Mouse (Mus musculus): ENCODE measurements at regions not wholly inside any gene's neighbourhood (a gene's known extent, or its start where the extent isn't known, plus 50 kb on each side); places are given as distances from the start of the nearest gene placed in this dataset.

DNA sequence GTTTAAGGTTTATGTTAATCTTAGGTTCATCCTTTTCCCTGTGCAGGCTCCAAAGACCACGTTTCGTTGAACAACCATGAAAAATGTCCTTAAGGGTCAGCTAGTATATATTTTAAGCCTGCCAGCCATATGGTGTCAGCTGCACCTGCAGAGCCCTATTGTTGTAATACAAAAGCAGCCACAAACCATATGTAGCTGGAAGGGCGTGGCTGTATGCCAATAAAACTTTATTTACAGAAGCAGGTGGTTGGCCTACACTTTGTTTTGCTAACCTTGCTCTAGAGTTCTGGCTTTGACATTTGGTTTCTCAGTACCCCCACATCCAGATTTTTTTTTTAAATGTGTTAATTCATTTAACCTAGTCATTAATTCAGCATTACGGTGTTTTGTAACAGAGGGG, 711.1 kb upstream of the Car8 start:
- DNase-seq, result no peak

GRCm38 (mm10) chr4:8949537-8949936, 710.7 kb upstream of the Car8 start:
- no peak for DNase-seq

GRCm38 (mm10) chr4:8945116-8945515, 706.3 kb upstream of the Car8 start:
- no peak for DNase-seq

DNA sequence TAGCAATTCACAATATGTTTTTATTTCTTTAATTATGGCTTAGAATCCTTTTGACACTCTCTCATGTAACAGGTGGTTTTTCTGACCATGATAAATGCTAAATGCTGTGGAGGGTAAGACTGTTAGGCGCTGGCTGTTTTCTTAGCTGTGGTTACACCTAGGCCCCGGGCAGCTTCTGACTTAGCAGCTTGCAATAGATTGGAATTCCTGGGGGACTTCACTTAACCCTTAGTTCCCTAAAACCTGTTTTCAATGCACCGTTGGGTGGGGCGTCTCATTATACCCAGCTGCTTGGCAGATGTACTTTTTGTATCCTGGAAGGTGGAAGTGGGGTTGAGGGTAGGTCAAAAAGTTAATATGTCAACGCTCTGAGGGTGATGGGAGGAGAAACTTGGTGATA, 704.2 kb upstream of the Car8 start:
- DNase-seq, result no peak

GRCm38 (mm10) chr4:8938948-8939411, 700.1 kb upstream of the Car8 start:
- no peak for DNase-seq

DNA sequence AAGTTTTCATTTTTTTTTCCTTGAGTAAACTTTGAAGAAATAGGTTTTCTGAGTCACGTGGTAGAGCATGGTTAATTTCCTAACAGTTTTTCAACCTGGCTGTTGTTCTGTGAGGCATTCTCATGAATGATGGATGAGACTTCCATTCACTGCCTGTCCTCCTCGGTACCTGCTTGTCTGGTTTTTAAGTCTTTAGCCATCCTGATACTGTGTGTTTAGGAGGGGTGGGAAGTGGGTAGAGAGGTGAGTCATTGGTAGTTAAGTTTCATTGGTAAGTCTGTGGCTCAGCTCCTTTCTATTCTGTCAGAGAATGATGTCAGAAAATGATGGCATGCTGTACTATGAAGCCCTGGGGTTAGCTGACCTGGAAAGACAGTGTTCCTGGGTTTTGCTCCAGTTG, 697.1 kb upstream of the Car8 start:
- DNase-seq, result no peak

DNA sequence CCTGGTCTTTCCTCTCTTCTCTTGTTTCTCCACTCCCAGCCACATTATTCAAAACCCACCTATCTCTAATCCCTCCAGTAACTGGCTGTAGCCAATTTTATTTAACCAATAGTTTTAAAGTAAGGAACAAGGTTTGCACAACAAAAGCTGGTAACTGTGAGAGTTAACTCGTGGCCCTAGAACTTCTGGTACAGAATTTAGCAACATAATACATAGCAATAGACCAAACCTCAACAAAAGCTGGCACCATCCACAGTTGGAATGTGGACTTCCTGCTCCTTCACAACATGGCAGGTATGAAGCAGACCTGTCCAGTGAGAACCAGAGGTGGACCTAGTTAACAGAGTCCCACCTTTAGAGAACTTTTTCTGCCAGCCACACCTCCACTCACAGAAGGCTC, 695.7 kb upstream of the Car8 start:
- DNase-seq, result no peak

DNA sequence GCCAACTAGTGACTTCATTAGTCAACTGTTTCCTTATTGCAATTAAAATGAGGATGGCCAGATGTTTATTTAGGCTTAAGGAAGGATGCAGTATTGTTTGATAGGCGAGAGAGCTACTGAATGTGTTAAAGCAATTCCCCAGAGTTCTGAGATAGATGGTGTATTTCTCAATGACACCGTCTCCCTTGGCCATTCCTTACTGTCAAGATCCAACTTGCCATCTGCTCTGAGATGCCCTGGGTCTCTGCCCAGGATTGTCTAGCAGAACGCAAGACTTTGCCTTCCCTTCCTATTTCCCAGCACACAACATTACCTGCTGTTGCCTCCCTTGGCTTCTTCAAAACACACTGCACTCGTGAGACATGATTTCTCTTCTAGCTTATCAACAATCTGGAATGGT, 690.5 kb upstream of the Car8 start:
- peak; percentile 66 to 70 for DNase-seq

DNA sequence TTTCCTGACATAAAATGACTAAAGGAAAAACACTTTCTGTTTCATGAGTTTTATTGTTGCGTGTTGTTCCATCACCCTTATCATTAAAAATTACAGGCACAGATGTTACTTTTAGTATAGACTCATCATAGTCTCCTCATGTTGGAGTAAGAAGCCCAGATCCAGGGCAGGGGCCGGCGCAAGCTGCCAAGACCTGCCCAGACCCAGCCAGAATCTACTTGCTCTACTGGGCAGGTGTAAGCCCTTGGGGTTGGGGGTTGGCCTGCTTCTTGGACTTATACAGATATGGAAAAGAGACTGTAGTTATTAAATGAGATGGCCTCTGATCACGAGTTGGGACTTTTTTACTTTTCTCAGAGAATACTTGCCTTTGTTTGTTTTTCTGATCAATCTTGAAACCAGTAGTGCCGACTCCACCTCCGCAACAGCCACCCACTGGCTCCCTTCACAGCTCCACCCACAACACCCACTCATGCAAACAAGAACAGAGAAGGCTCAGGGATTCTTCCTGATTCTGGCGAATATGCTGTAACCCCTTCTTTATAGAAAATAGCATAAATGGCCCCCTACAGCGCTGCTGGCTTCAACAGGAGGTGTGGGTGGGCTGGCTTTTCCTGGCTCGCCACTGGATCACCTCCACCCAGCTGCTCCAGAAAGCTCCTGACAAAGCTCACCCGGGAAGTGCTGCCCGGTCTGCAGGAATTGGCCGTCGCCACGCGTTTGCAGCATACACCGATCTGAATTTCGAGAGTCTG, 689.9 kb upstream of the Car8 start:
- DNase-seq, result peak in 1 of 2 experiments; percentile 28

GRCm38 (mm10) chr4:8927276-8927906, 688.5 kb upstream of the Car8 start:
- DNase-seq, result no peak

GRCm38 (mm10) chr4:8926642-8927275, 687.9 kb upstream of the Car8 start:
- DNase-seq, result no peak

GRCm38 (mm10) chr4:8922695-8923363, 684.0 kb upstream of the Car8 start:
- DNase-seq, result no peak

GRCm38 (mm10) chr4:8921477-8922385, 682.9 kb upstream of the Car8 start:
- no peak for DNase-seq

DNA sequence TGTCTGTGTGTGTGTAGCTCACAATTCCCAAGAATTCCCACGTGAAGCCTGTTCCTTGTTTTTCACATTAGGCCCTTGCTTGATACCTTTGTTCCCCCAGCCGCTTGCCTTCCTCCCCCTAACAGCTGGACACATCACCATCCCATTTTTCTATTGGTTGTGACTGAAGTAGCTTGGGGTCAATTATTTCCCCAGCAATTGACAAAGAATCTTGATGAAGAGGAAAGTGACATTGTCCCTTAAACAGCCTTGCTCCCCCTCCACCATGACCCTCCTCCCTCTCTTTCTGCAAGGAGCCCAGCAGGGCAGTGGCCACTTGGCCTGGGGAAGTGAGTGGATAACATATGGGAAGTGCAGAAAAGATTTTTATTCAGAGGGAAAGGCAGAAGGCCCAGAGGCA, 681.5 kb upstream of the Car8 start:
- no peak for DNase-seq

DNA sequence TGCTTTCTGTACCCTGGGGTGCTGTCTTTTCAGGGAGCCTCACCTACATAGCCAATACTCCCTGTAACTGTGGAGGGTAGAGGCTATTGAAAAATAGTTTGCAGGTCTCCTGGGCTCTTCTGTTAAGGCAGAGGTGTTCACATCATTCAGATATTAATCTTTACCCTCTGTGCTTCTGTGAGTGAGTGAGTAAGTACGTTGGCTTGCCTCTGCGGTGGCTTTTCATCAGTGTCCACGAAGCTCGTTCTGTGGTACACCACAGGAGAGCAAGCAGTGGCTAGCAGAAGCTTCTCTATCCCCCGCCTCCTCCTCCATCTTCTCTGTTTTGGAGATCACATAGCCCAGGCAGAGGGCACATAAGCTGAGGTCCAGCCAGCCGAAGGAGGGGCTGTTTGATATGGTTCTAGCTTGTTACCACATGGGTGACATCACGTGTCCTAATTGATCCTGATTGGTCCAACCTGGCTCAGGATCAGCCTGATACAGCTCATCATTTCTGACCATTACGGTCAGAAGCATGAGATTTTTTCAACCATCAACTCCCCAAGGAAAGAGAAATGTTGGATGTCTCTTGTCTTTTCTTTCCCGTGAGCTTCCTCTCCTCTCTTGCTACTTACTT, 680.6 kb upstream of the Car8 start:
- DNase-seq, result no peak

Data from cerebellum, postnatal 36 days (tissue).